Mouse (Mus musculus): Measurements from ENCODE around the gene Serinc5.
A peak's percentile ranks its signal among the peaks of the same experiment; 100 is the strongest.

Gene Serinc5

DNA sequence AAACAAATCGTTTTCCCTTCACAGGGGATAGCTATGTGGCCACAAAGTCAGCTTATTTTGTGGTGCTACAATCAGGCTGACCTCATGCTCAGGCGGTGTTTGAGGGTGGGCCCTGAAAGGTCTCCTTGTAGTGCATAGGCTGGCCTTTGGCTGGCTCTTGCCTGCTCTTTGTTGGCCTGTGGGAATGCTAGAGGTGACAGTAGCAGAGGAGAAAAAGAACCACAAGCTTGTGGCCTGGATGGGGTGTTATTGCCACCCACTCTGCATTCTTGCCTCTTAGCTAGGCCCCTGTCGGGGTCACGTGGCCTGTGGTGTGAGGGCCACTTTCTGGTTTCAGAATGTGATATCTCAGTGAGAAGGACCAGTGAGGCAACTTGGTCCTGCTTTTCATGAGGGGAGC is 54.1 kb downstream of the Serinc5 start:
- no peak for DNase-seq (ENCODE audit: low read depth, low spot score)

DNA sequence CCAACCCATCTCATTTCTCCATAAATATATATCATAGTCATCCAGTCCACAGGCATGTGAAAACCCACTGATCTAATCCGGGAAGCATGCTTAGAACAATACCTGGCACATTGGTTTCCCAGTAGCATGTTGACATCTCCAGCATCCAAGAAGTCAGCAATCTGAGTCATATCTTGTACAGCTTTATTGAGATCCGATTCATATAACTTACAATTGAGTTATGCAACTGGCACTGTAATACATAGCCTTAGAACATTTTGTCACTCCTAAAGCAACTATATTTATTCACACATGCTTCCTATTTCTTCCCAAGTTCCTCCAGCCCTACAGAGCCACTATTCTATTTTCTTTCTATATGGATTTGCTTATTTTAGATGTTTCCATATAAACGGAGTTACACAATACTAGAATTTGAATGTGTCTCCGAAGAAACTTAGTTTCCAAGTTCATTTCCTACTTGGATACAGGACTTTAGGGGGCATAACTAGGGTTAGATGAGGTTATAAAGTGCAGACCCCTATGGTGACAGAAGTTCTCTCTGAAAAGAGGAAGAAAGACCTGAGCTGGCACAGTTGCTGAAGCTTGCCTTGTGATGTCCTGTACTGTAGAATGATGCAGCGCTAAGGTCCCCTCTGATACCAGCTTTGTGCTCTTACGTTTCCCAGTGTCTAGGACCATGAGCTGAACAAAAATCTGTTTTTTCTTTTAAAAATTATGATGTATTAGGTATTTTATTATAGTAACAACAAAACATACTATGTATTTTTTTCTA is 57.5 kb downstream of the Serinc5 start:
- DNase-seq (ENCODE audit: low read depth, low spot score) = no peak

DNA sequence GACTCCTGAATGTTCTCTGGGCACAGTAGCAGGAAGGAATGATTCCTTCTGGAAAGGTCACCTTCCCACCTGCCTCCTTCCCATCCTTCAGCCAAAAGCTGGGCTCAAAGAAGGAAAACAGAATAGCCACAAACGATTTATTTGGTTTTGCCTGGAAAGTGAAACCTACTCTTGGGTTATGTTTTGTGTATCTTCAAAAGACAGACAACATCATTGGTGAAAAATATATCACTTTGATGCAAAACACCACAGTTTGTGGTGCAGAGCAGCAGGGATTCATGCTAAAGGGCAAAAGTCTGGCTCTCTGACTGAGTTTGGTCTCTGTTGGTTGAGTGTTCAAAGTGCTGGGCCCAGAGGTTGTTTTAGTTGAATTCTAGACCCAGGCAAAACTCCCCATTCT is 60.8 kb downstream of the Serinc5 start:
- no peak for DNase-seq (ENCODE audit: low read depth, low spot score)

DNA sequence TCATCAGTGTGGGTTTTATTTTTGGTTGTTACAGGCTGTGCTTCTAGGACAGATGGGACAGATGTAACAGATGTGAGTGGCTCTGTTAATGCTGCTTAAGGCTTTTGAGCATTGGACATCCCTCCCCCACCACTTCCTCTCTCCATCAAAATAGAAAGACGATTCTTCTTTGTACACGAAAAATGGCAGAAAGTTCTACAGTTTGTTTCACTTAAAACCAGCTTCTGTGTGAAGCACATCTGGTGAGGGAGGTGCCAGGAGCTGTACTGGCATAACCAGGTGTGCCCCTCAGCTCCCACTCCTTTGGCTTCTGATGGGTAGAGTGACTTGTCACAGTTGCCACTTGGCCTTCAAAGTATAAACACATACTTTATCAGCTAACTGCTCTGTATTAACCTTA is 63.8 kb downstream of the Serinc5 start:
- no peak for DNase-seq (ENCODE audit: low read depth, low spot score)

DNA sequence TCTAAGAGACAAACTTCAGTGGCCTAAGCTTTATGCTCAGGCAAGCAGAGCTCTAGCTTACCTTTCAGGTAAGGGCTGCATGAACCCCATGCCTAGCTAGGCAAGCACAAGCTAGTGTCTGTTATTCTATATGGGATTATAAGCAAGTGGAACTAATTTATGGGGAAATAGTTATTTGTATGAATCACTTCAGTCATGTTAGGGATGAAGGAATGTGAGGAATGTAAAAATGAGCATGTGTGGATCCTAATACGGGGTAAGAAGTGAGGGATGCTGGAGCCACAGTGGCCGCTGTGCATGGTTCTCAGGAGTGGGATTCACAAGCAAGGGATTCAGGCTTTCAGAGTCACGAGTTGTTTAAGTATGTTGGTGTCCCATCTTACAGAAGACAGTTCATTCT is 64.4 kb downstream of the Serinc5 start:
- no peak for DNase-seq (ENCODE audit: low read depth, low spot score)

DNA sequence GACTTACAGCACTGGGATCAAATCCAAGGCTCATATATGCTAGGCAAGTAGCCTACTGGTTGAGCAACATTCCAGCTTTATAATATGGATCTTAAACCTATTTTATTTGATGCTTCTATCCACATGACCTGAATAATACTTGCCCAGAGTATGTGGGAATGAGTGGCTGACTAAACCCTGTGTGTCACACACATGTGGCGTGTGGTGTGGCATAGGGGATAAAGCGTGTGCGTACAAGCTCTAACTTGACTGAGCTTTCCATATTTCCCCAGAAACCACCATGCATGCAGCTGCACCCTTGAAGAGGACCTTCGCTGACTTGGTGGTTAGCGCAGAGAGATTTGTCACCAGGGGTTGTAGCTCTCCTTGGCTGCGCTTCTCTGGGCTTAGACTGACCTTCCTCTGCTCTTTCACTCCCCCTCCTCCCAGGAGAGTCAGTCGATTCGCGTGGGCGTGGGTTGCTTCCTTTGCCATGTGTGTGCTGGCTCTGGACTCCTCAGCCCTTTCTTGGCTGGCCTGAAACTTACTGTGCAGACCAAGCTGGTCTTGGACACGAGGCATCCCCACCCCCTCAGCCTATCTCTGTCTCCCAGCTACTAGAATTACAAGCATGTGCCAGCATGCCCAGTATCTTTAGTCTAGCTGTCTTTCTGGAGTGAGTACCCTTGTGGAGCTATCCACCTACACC is 65.2 kb downstream of the Serinc5 start:
- DNase-seq (ENCODE audit: low read depth, low spot score) = no peak

DNA sequence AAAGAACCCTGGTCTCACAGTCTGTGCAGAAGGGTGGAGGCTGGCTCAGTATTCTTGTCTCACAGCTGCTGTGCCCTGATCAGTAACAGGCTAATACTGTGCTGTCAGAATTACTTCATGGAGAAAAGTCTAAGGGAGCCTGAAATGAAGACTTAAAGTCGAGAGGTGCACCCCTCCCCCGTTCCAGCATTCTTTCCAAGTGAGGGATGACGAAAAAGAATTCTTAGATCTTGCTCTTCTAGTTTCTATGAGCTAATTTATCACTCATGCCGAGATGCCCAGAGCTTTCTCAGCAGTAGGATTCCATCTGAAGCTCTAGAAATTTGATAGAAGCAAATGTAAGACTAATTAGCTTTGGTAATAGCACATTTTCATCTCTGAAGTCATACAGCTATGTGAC is 66.8 kb downstream of the Serinc5 start:
- DNase-seq (ENCODE audit: low read depth, low spot score) = no peak

DNA sequence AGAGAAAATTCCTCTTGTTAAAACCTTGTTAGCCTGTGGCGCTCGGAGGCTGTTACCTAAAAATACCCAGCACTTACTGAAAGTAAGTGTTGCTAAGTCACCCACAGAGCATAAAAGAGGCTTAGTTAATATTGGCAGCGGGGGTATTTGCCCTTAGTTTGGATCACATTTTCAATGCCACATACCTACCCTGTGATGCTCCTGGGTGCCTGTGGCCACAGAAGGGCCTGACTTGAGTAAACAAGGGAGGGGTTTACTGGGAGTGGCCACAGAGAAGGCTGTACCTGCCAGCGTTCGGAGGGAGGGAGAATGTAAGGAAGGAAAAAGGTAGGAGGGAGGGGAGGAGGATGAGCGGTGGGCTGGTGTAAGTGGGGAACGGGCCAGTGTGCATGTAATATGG is 68.8 kb downstream of the Serinc5 start:
- DNase-seq (ENCODE audit: low read depth, low spot score) = no peak

DNA sequence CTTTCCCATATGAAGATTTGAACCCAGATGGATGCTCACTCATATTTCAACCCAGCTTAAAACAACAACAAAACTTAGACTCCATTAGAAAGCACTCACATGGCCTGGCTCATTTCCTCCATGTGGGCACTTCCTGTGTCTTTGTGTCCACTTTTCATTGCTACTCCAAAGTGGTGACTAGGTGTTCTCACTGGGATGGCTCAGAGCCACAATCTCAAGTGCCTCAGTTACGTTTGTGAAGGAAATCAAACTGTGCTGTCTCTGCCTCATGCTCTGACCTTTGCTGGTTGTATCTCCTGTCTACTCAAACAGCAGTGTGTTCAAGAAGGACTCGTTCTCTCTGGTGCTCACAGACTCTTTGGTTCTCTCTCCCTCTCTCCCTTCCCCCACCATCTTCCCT is 70.7 kb downstream of the Serinc5 start:
- no peak for DNase-seq (ENCODE audit: low read depth, low spot score)

DNA sequence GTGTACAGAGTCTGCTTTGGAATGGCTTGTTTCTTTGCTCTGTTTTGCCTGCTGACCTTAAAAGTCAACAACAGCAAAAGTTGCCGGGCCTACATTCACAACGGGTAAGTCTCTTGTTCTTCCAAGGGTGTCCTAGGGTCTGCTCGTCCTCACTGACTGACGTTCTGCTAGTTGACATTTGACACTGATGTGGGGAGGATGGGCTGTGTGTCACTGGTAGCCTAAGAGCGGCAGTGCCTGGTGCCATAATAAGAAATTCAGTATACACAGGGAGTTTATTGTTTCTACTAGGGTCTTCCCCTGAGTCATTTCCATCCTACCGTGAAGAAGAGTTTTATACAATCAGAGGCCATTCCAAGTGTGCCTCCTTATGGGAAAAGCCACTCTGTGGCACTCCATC is 71.9 kb downstream of the Serinc5 start:
- DNase-seq (ENCODE audit: low read depth, low spot score) = no peak

DNA sequence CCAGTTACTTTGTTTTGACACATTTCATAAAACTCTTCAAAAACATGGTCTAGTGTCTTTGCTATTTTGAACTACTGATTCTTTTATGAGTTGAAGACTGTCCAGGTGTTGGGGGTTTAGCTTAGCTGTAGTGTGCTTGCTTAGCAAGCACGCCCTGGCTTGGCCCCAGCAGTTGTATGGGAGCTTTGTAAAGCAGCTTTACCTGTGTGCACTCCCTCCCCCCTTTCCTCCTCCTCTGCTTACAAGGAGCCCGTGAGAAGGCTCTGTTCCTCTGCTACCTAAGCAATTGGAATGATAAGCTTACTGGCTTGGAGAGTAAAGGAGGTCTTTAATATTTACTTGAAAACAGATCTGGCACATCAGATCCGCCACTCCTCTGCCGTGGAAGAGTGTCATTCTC is 72.6 kb downstream of the Serinc5 start:
- DNase-seq (ENCODE audit: low read depth, low spot score) = no peak

DNA sequence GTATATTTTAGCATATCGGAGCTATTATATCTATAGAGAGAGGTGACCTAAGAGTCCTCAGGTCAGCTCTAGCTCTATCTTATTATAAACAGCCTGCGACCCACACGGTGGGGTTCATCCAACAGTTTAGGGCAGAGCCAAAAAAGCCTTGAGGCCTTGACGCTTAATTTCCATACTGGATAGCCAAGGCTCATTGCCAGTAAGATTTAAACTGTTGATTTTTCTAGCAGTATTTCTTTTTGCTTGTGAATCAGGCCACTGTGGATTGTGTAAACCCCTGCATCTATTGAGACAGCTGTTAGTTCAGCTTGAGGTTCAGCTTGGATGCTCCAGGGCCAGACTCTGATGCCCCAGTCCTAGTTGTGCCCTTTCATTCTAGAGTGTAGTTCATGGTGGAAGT is 73.4 kb downstream of the Serinc5 start:
- DNase-seq (ENCODE audit: low read depth, low spot score) = no peak

DNA sequence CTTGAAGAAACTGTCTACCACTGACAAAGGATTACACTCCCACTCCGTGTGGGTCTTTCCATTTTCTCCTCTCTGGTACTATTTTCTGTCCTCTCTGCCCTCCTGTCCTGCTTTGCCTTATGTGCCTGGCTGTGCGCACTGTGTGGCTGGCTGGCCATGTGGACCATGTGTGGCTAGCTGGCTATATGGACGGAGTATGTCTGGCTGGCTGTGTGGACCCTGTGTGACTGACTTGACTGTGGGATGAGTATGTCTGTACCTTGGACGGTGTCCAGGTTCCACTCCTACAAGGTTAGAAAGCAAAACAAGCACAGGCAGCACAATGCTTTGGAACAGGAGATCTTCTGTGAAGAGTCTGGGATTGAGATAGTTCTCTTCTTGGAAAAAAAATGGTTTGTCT is 74.4 kb downstream of the Serinc5 start:
- DNase-seq (ENCODE audit: low read depth, low spot score) = no peak

DNA sequence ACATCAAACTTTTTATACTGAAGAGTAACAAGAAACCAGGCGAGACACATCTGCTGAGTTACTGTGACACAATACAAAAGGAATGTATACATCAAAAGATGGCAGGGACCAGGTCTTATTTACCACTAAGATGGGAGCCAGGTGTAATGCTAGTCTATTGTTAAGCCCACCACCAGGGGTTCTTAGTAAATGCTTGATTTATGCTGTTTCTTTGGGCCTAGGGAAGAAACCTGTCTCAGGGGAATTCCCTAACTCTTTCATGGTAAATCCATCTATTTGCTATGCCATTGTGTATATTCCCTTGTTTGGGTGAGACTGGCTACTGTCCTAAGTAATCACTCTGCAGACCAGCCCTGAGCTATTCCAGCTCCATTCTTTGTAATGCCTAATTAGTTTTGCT is 76.3 kb downstream of the Serinc5 start:
- peak; percentile 9 for DNase-seq (ENCODE audit: low read depth, low spot score)

DNA sequence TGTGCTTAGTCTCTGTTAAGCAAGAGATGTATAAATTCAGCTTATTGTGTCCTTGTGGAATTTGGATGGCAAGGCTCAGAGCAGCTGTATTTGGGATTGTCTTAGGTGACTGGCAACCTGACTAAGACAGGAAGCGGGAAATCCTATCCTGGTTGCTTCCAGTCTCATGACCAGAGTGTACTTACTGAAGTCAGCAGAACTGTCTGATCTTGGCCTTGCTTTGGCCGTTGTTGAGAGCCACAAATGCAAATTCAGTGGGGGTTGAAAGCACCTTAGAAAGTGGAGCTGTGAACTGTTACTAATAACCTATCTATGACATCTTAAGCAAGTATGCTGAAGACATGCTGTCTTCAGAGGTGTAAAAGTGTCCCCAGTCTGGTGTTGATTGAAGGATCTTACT is 78.2 kb downstream of the Serinc5 start:
- DNase-seq (ENCODE audit: low read depth, low spot score) = no peak

DNA sequence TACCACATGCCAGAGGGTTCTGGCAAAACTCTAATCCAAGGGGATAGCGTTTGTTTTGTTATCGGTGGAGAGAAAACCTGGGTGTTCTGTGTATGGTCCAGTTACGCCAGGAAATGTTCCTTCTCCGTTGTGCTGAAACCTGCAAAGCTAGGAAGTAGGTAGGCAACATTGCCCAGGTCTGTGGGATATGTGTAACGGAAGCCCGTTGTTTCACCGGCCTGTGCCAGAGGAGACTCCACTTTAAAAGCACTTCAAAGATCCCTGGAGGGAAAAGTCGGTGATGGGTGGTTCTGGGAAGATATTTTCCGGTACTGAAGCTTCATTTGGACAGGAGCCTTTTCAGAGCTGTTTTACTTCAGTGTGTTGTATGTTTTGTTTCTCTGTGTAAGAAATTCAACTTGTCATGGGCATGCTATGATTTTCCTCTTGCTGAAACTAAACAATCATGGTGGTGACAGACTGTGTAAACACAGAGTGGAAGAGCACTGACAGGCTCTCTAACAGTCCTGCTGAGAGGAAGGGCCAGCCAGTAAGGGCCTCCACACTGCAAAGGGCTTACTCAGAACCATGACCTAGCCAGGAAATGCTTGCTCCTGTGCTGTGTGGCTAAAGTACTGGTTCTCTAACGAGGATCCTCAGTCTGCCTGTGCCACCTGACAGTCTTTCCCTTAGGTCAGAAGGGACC is 83.1 kb downstream of the Serinc5 start:
- no peak for DNase-seq (ENCODE audit: low read depth, low spot score)

DNA sequence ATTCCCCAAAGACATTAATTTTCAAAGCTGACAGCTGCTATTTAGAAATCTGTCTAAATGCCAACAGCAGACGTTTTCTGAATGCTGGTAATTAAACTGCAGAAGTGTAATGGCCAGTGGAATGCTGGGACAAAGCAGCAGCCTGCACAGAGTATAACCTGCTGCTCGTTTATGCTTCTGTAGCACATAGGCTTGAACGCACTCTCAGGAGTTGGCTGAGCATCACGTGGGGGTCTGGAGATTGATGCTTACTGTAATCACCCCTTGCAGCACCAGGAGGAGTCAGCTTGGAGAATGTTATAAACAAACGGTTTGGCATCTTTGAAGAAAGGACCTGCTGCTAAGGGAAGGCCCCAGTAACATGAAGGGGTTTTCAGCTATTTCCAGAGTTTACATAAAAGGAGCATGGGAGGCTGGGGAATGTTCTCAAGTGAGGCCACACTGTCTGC is 85.6 kb downstream of the Serinc5 start:
- DNase-seq (ENCODE audit: low read depth, low spot score) = no peak

DNA sequence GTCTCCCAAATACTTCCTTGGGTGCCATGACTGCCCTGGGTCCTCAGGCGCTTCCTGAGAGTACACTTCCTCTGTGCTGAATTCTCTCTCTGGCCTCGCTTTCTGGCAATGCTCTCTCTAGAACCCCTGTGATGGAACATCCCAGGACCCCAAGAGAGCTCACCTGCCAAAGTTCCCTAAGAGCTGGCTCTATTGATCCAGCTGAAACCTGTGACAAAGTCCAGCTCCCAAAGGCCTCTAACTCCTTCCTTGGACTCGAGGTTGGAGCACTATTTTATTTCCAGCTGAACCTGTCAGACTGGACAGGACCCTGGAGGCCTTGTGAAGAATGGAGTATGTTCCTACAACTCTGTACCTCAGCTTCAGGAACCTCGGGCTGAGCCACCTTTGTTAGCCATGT is 86.2 kb downstream of the Serinc5 start:
- DNase-seq (ENCODE audit: low read depth, low spot score) = no peak

DNA sequence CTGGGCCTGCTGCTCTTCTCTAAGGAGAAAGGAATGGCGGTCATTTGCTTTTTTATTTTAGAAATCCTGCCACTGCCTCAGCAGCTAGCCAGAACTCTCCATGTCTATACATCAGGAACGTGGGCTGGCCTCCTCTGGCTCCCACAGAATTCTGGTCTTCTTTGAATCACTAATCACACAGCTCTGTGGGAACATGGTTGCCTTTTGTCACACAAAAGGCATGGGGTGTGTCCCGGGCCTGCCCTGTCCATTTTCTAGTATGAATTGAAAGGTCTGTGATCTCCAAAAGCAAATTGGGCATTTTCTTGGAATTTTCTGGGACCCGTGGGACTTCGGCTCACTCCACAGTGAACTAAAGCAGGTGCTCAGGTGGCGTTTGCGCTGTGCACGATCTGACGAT is 87.9 kb downstream of the Serinc5 start:
- DNase-seq (ENCODE audit: low read depth, low spot score) = peak; percentile 13

DNA sequence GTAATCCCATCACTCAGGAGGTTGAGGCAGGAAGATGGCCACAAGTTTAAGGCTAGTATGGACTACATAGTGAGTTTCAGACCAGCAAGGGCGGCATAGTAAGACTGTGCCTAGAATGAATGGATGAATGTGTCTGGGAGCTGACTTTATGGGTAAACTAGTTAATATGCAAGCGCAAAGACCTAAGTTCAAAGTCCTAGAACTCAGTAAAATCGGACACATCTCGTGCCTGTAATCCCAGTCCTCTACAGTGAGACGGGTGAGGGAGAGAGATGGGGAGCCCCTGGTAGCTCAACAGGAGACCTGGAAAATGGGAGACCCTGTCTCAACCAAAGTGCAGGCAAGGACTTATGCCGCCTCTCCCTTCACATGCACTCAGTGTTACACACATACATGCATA is 88.5 kb downstream of the Serinc5 start:
- DNase-seq (ENCODE audit: low read depth, low spot score) = no peak

DNA sequence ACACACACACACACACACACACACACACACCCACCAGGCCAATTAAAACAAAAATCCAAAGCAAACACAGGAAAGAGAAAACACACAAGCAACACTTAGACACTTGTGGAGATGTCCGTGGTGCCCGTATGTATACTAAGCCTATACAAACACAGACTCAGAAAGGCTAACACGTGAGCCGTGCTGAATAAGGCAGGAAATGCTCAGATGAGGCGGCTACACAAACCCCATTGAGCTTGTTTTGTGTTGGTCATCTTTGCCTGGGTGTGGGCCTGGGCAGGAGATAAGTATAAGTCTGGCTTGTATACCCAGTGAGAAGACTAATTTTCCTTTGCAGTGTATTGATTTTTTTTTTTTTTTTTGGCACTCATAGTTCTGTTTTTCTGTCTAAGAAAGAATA is 91.1 kb downstream of the Serinc5 start:
- no peak for DNase-seq (ENCODE audit: low read depth, low spot score)

DNA sequence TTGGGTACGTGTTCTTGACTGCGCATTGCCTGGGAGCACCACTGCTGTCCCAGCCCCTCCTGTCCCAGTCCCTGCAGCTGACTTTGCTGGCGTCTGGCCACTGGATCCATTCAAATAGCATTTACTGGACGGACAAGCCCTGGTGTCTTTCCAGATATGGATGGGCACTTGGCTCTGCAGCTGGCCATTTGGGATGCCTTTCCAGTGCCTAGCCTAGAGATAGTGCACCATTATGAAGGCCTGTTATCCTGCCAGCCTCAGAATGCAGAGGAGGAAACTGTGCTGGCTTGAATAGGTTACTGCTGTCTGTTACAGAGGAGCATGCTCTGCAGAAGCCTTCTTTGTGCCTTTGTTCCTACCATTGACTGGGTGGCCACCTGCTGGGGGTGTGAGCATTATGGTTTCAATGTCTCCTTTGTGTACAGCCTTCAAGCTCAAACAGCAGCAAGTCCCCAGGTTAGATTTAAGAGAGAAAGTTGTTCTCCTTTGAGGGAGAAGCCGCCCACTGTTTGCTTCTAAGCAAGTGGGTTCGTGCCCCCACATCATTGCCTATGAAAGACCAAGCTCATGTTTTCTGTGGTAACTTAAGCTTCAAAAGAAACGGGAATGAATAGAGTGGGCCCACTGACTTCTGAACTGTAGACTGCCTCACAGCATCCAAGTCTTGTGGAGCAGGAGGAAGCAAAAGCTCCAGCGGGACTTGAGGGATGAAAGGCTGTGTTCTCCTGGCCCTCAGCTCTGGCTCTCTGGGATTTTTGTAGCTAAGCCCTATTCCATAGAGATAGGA is 92.5 kb downstream of the Serinc5 start:
- DNase-seq (ENCODE audit: low read depth, low spot score) = peak; percentile 78

Measured in ES-CJ7 (cell line).